Mouse (Mus musculus) heart, embryonic 10.5 days (tissue): ENCODE data around the gene Pard3b. TPM values are rescaled to one million over a fixed set of nuclear protein-coding genes. Genes with fewer than 3 reads are reported as not detected.
"Not testable (repeated sequence)": the region's sequence is repeated elsewhere in the genome, so short reads cannot be mapped to it uniquely, and the experiment has no call there.

ENCODE experiments used
- DNase-seq: peaks from one replicate; pipeline ENCODE4 v3.0.0-alpha.2; 2017; ENCODE audit warnings: low spot score
- H3K27ac ChIP-seq: fragments of 300-500 bp; sonication (generic); 2 replicates; pipeline ENCODE4 v1.5.1; 2016; ENCODE audit warnings: mild to moderate bottlenecking
- H3K27me3 ChIP-seq: fragments of 300-500 bp; sonication (generic); 2 replicates; pipeline ENCODE4 v1.6.1; 2016; ENCODE audit warnings: mild to moderate bottlenecking; ENCODE audit not compliant: poor library complexity, insufficient read depth, severe bottlenecking
- H3K36me3 ChIP-seq: fragments of 300-500 bp; sonication (generic); 2 replicates; pipeline ENCODE4 v1.6.1; 2016; ENCODE audit warnings: mild to moderate bottlenecking, moderate library complexity
- H3K4me1 ChIP-seq: fragments of 300-500 bp; sonication (generic); 2 replicates; pipeline ENCODE4 v1.6.1; 2016; ENCODE audit warnings: mild to moderate bottlenecking
- H3K4me3 ChIP-seq: fragments of 300-500 bp; sonication (generic); 2 replicates; pipeline ENCODE4 v1.5.1; 2016; ENCODE audit warnings: mild to moderate bottlenecking, moderate library complexity
- H3K9me3 ChIP-seq: fragments of 300-500 bp; sonication (generic); 2 replicates; pipeline ENCODE4 v1.6.1; 2016; ENCODE audit warnings: mild to moderate bottlenecking, moderate library complexity
- WGBS: fragments of 180-500 bp; shearing (Covaris S2); methylation state at CpG from one replicate; pipeline ENCODE4 v1.1.7; 2016; 5-methylcytosine and 5-hydroxymethylcytosine counted together
- polyA plus RNA-seq: library from polyadenylated mRNA; unstranded; fragments of >200 nt; fragmentation: Nextera tagmentation; extraction: Ambion mirVana; gene quantifications from 2 replicates; pipeline ENCODE4 v1.2.1, GENCODE M21; 2016

The Pard3b gene
- polyA plus RNA-seq, 1 experiment from 2014 or later, result 8.2 TPM

DNA sequence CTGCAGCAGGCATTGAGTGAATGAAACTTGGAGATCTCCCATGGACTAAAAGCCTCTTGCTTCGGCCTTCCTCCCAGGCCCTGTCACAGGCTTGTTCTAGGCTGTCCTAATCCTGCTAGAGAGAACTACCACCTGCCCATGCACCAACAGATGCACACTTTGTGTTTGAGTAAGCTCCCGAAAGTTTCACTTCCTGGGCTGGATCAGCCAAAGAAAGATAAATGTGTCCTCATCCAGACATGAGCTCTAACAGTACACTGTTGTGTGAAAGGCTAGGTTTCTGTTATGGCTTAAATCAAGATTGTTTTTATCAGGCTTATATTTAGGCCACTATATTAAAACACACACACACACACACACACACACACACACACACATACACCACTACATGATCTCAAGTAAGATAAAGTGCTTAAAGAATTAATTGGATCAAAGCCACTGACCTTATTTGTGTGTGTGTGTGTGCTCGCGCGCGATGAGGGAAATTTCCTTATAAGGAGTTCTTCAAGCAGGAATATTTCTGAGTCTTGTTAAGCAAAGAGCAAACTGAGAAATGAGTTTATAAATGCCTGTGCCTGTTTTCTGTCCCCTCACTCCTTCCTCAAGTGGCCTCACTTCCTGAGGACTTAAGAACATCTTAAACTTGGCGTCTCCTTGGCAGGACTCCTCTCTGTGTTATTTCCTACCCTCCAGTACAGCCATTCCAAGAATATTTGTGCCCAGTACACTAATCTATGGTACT, 940.6 kb downstream of the Pard3b start:
- Histone ChIP-seq H3K27ac (peak overlapping the region; percentile 73), H3K27me3 (no peaks in the 10 kb centered on the region), H3K9me3 (no peaks in the 10 kb centered on the region), H3K4me1 (peaks cover 7% of the 10 kb centered on the region), H3K4me3 (no peak overlapping the region), H3K36me3 (no peaks in the 10 kb centered on the region)
- no peak for DNase-seq
- 62% methylated on average over 7 of the region's 7 CpGs for WGBS

- Histone ChIP-seq H3K4me3 (no peak overlapping the region), H3K27ac (peak overlapping the region; percentile 56; the same call in 1 of the 2 replicates), H3K9me3 (no peaks in the 10 kb centered on the region), H3K36me3 (no peaks in the 10 kb centered on the region), H3K27me3 (no peaks in the 10 kb centered on the region), H3K4me1 (peaks cover 7% of the 10 kb centered on the region)
- 28% methylated on average over 4 of the region's 4 CpGs for WGBS
- DNase-seq, result no peak
Observed at GRCm38 (mm10) chr1:62580314-62580935, 941.8 kb downstream of the Pard3b start.

- 92% methylated on average over 4 of the region's 4 CpGs for WGBS
- no peak overlapping the region for H3K4me3 ChIP-seq
- H3K36me3 ChIP-seq, result no peaks in the 10 kb centered on the region
- no peak overlapping the region for H3K27ac ChIP-seq
- H3K4me1 ChIP-seq, result peaks cover 7% of the 10 kb centered on the region
- H3K9me3 ChIP-seq, result no peaks in the 10 kb centered on the region
- DNase-seq, result no peak
- H3K27me3 ChIP-seq, result no peaks in the 10 kb centered on the region
Observed at GRCm38 (mm10) chr1:62582476-62582875, 943.9 kb downstream of the Pard3b start.

- Histone ChIP-seq H3K4me3 (no peak overlapping the region), H3K36me3 (no peaks in the 10 kb centered on the region), H3K4me1 (peaks cover 18% of the 10 kb centered on the region), H3K9me3 (no peaks in the 10 kb centered on the region), H3K27me3 (no peaks in the 10 kb centered on the region), H3K27ac (no peak overlapping the region)
- WGBS, result 91% methylated on average over 6 of the region's 6 CpGs
- DNase-seq, result peak; percentile 13
Observed at GRCm38 (mm10) chr1:62587536-62587935, 948.9 kb downstream of the Pard3b start.

- no peaks in the 10 kb centered on the region for H3K9me3 ChIP-seq
- H3K27me3 ChIP-seq, result no peaks in the 10 kb centered on the region
- no peaks in the 10 kb centered on the region for H3K36me3 ChIP-seq
- H3K4me3 ChIP-seq, result no peak overlapping the region
- H3K4me1 ChIP-seq, result peaks cover 18% of the 10 kb centered on the region
- H3K27ac ChIP-seq, result peak overlapping the region; percentile 56; the same call in 1 of the 2 replicates
- peak; percentile 76 for DNase-seq
- WGBS, result 44% methylated on average over 6 of the region's 6 CpGs
Observed at GRCm38 (mm10) chr1:62591296-62592031, 952.8 kb downstream of the Pard3b start.

DNA sequence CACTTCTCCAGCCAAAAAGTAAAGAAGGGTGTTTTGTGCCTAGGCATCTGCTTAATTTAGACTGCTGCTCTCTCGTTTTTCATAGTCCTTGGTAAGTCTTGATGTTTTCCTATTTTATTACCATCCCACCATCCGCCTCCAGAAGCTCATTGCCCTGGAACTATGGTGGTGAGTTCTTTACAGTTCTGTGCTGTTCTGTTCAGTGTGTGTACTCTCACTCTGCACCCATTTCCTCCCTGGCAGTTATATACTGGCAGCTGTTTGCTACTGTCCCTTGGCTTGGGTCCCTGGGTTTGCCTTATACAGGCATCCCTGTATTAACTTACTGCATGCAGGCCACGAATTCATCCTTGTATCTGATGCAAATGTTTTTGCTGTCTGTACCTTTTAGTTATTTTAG, 956.8 kb downstream of the Pard3b start:
- Histone ChIP-seq H3K27ac (no peak overlapping the region), H3K27me3 (no peaks in the 10 kb centered on the region), H3K4me1 (peaks cover 18% of the 10 kb centered on the region), H3K4me3 (no peak overlapping the region), H3K36me3 (no peaks in the 10 kb centered on the region), H3K9me3 (no peaks in the 10 kb centered on the region)
- DNase-seq, result peak; percentile 55
- 67% methylated on average over 3 of the region's 3 CpGs for WGBS

DNA sequence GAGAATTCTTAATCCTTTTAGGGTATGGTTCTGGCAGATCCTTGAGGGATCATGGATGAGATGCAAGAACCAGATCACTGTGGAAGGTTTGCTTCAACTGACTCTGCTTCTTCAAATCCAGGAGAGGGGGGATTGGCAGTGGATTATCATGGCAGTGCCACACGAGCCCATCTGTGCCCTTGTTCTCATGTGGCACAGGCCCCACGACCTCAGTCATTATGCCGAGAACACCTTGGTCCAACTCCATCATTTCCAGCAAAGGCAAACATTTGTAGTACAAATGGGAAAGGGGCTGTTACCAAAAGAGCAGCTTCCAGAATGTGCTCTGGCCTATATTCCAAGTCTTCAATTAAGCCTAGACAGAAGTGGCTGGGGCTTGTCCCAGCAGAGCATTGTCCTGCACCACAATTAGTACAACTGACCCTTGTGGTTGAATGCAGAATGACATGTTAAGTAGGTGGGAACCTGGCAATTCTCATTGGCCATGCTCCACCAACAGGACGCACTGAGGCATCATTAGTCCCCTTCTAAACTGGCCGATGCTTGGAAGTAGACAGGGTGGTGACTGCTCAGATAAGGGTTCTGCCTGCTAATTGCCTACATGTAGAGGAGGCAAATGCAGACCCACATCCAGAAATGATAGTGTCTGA, 959.3 kb downstream of the Pard3b start:
- DNase-seq, result peak; percentile 63
- no peak overlapping the region for H3K4me3 ChIP-seq
- WGBS, result 62% methylated on average over 5 of the region's 5 CpGs
- H3K4me1 ChIP-seq, result no peaks in the 10 kb centered on the region
- H3K27me3 ChIP-seq, result no peaks in the 10 kb centered on the region
- no peaks in the 10 kb centered on the region for H3K36me3 ChIP-seq
- no peaks in the 10 kb centered on the region for H3K9me3 ChIP-seq
- no peak overlapping the region for H3K27ac ChIP-seq

DNA sequence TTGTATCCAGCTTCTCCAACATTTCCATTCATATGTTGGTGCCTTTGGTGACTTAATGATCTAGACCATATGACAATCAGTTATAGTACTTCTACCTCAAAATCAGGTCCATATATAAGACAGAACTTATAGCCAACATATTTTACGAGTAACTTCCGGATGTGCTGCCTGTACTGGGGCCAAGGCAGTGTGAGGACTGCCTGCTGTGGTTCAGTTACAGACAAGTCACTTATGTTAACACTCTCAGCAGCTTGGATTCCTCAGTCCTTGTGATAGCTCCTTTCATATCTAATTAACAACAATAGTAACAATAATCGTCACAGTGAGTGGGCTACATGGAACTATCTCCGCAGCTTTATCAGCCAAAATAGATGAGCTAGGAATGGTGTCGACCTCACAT, 959.9 kb downstream of the Pard3b start:
- no peak overlapping the region for H3K27ac ChIP-seq
- no peak overlapping the region for H3K4me3 ChIP-seq
- H3K36me3 ChIP-seq, result no peaks in the 10 kb centered on the region
- 59% methylated on average over 5 of the region's 5 CpGs for WGBS
- DNase-seq, result no peak
- H3K4me1 ChIP-seq, result no peaks in the 10 kb centered on the region
- H3K27me3 ChIP-seq, result no peaks in the 10 kb centered on the region
- no peaks in the 10 kb centered on the region for H3K9me3 ChIP-seq

- H3K27me3 ChIP-seq, H3K36me3 ChIP-seq, H3K4me3 ChIP-seq, H3K4me1 ChIP-seq, H3K9me3 ChIP-seq, H3K27ac ChIP-seq: not testable (repeated sequence)
- 88% methylated on average over 1 of the region's 1 CpGs for WGBS
- DNase-seq, result peak; percentile 1
Observed at GRCm38 (mm10) chr1:62604644-62605043, 966.0 kb downstream of the Pard3b start.

DNA sequence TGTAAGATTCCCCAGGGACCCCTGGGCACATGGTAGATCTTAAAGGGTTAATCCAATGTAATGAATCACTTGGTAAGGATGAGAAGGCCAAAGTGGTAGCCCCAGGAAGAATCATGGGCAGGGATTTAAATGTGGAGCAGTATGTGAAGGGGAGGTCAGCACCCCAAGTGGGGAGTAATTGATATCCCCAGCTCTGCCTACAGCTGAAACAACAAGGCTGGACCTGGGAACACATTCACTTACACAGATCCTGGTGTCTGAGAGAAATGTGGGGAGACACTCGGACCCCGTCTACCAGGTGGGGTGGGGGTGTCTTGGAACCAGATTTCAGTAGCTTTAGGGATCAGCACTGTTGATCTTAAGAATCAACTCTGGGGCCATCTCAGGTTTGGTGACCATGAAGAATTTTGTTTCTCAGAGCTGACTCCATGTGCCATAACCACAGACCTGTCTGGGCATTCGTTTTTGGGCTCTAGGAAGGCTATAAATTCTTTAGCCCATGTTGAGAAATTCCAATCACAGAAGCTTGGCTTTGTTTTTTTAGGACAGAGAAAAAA, 979.6 kb downstream of the Pard3b start:
- no peaks in the 10 kb centered on the region for H3K9me3 ChIP-seq
- DNase-seq, result no peak
- no peaks in the 10 kb centered on the region for H3K4me1 ChIP-seq
- WGBS, result 74% methylated on average over 3 of the region's 3 CpGs
- no peaks in the 10 kb centered on the region for H3K27me3 ChIP-seq
- H3K36me3 ChIP-seq, result no peaks in the 10 kb centered on the region
- no peak overlapping the region for H3K27ac ChIP-seq
- H3K4me3 ChIP-seq, result no peak overlapping the region

DNA sequence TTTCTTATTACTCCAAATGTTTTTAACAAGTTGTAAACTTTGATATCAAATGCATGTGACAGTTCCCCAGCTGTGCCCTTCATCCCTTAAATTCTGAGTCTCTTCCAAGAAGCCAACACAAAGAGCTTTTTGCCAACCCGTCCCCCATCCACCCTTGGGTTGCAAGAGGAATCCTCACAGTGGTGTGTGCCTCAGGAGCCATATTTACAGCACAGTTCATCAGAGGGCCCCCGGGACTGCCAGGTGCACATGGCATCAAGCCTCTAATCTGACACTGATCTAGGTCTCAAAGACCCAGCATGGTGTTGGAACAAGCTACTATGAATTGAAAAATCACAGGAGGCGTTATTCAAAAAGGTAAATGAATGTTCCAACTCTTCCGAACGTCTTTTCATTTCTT, 980.8 kb downstream of the Pard3b start:
- Histone ChIP-seq H3K4me1 (no peaks in the 10 kb centered on the region), H3K27ac (no peak overlapping the region), H3K36me3 (no peaks in the 10 kb centered on the region), H3K9me3 (no peaks in the 10 kb centered on the region), H3K27me3 (no peaks in the 10 kb centered on the region), H3K4me3 (no peak overlapping the region)
- no peak for DNase-seq
- 91% methylated on average over 5 of the region's 5 CpGs for WGBS

DNA sequence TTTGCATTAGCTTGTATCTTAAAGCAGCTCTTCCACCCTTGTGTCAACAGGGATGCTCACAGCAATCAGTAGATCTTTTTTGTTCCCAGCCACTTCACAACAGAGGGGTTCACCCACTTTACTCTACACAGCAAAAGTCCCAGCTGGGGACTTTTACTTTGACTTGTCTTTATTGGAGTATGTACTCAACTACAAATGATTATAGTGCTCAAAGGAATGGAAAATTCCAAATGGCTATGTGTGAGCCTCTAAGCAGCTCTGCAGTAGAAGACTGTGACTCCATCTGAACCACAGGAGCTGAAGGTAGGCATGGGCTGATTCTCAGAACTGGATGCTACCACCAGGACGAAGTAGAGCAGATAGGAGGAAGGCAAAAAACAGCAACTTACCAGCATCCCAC, 983.8 kb downstream of the Pard3b start:
- 83% methylated on average over 1 of the region's 1 CpGs for WGBS
- H3K4me1 ChIP-seq, result peaks cover 6% of the 10 kb centered on the region; the same call in 1 of the 2 replicates
- no peaks in the 10 kb centered on the region for H3K36me3 ChIP-seq
- H3K27ac ChIP-seq, result no peak overlapping the region
- H3K4me3 ChIP-seq, result no peak overlapping the region
- no peaks in the 10 kb centered on the region for H3K27me3 ChIP-seq
- H3K9me3 ChIP-seq, result no peaks in the 10 kb centered on the region
- no peak for DNase-seq
